Mouse (Mus musculus) E14TG2a.4 (cell line): ENCODE data around the gene Chaf1a.

Source experiments
- CTCF ChIP-seq: conservative IDR thresholded peaks from 2 replicates; pipeline ENCODE4 v1.5.1; 2014; ENCODE audit warnings: low read length
- NANOG ChIP-seq: IDR thresholded peaks from 2 replicates; pipeline ENCODE4 v1.6.1; 2014; ENCODE audit warnings: borderline replicate concordance, low read length, mixed read lengths
- POU5F1 ChIP-seq: IDR thresholded peaks from 2 replicates; pipeline ENCODE4 v1.6.1; 2014; ENCODE audit warnings: low read length, borderline replicate concordance

DNA sequence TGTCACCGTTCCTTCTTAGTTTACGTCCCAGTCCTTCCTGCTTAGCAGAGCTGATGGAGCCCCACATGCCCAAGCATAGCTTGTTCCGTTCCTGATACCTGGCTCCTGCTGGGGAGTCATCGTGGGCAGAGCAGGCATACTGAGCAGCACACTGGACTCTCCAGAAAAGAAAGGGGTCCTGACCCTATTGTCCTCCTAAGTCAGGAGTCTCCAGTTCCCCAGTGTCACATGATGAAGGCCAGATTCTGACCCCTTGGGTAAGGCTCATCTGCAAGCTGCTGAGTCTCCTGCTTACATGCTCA is 17.3 kb upstream of the Chaf1a start:
- TF ChIP-seq CTCF (no peak), POU5F1 (no peak), NANOG (no peak)
